8 mouse cellular contexts compared by ENCODE assay signal in genomic region chr7:35215225-35215624, GRCm38 (mm10). TPM values are rescaled to one million over a fixed set of nuclear protein-coding genes. Genes with fewer than 3 reads are reported as not detected.
DNase-seq lines count a peak whose midpoint lies in the region; ATAC-seq and TF ChIP-seq lines count a peak whose summit lies in the region.

TSS of gene Lrp3 (minus strand) at chr7:35215498.

- peak; percentile 87 for ATAC-seq in hindbrain, postnatal 0 days
- ATAC-seq in megakaryocyte progenitor cell, adult 5-6 weeks (replicated peaks; ENCODE audit: poor library complexity) = peak; percentile 63
- no peak for ATAC-seq in megakaryocyte-erythroid progenitor cell, adult 5-6 weeks (replicated peaks; ENCODE audit: low FRiP score, low TSS enrichment, poor library complexity, severe bottlenecking)

- no peak for TF ChIP-seq CTCF in hindbrain, postnatal 0 days (IDR thresholded peaks at IDR 0.05; ENCODE audit: low read depth)

- peaks cover 17% of the 10 kb centered on the region for H3K36me3 ChIP-seq in hindbrain, postnatal 0 days (ENCODE audit: insufficient read depth, low read length)

- 1% methylated on average over 43 of the region's 53 CpGs for WGBS in hindbrain, postnatal 0 days

- peaks cover 10% of the 10 kb centered on the region for H3K4me1 ChIP-seq in hindbrain, postnatal 0 days (ENCODE audit: insufficient read depth, low read length)

- H3K9me3 ChIP-seq in hindbrain, postnatal 0 days (ENCODE audit: low read length) = no peaks in the 10 kb centered on the region

- H3K27me3 ChIP-seq in hindbrain, postnatal 0 days (ENCODE audit: insufficient read depth, low read length) = no peaks in the 10 kb centered on the region

- H3K4me2 ChIP-seq in hindbrain, postnatal 0 days (ENCODE audit: low read depth, low read length) = peak within 1 kb of the TSS; percentile 75

- intact Hi-C loops in left cerebral cortex, postnatal 10 days (cut with DNase I) = no loop called here

- peak within 1 kb of the TSS; percentile 94 for H3K9ac ChIP-seq in hindbrain, postnatal 0 days (replicated peaks; ENCODE audit: low read length)

- H3K27ac ChIP-seq in hindbrain, postnatal 0 days = peak within 1 kb of the TSS; percentile 87

- peak; percentile 94 for DNase-seq in adrenal gland, adult 2 months
- DNase-seq in cerebellum, postnatal 36 days = peak; percentile 73 to 80
- DNase-seq in gastrocnemius, postnatal 10 days = peak; percentile 78
- DNase-seq in hindbrain, postnatal 0 days (ENCODE audit: low spot score) = peak; percentile 81
- DNase-seq in left cerebral cortex, postnatal 10 days (ENCODE audit: extremely low spot score in 1 of 2, low spot score in 2 of 2) = peak; percentile 50 to 88
- DNase-seq in right cerebral cortex, postnatal 36 days (ENCODE audit: low spot score in 2 of 2) = peak; percentile 46 to 53

- peak within 1 kb of the TSS; percentile 87 for H3K4me3 ChIP-seq in hindbrain, postnatal 0 days (ENCODE audit: low read length)

RNA-seq across cellular contexts. Expression of gene Lrp3, which starts in this region (rescaled TPM):
- 10 to 100 TPM; 14.9 to 22.7 TPM for total RNA-seq in adrenal gland, adult 2 months (2021)
- 38.8 and 42.9 TPM in 2 replicates for polyA plus RNA-seq in adrenal gland, adult 2 months (2012; rRNA removed)
- 10 to 100 TPM; 12.1 to 13.8 TPM for total RNA-seq in gastrocnemius, postnatal 10 days (2021)
- 132 and 137 TPM in 2 replicates for total RNA-seq in hindbrain, postnatal 0 days (2014; rRNA removed)
- 20.2 and 20.7 TPM in 2 replicates for polyA plus RNA-seq in hindbrain, postnatal 0 days (2015; fragmentation: Nextera tagmentation; extraction: Ambion mirVana)
- total RNA-seq in left cerebral cortex, postnatal 10 days (2021) = 10 to 100 TPM; 88.1 to 90.1 TPM
- total RNA-seq in megakaryocyte progenitor cell, adult 5-6 weeks (2015) = not detected in 2 replicates
- total RNA-seq in megakaryocyte progenitor cell, adult 5-6 weeks (2017) = not detected in 2 replicates
- total RNA-seq in megakaryocyte-erythroid progenitor cell, adult 5-6 weeks (2014; fragmentation: Nextera tagmentation) = not detected in 2 replicates
- not detected in 2 replicates for total RNA-seq in megakaryocyte-erythroid progenitor cell, adult 5-6 weeks (2017)

Comparison
In these comparisons a context has a peak if more than half of its experiments do, and no peak if none do; other contexts are left out.
1. RNA of gene Lrp3 (total RNA-seq): 132 to 137 TPM in hindbrain, postnatal 0 days, 88.1 to 90.1 TPM in left cerebral cortex, postnatal 10 days, 14.9 to 22.7 TPM in adrenal gland, adult 2 months and 12.1 to 13.8 TPM in gastrocnemius, postnatal 10 days; not detected in megakaryocyte progenitor cell, adult 5-6 weeks and not detected in megakaryocyte-erythroid progenitor cell, adult 5-6 weeks; every median in the first group is over 10 times any median in the second.
2. Peak in ATAC-seq in megakaryocyte progenitor cell, adult 5-6 weeks; RNA of the gene not detected or under 1 TPM.
3. Peak in every context shown above with its lines, with median percentiles within 50 percentile points of each other: DNase-seq.